Mouse (Mus musculus) activated CD4-positive, CD25-positive, alpha-beta regulatory T cell, adult 4 months (primary cell): ENCODE measurements around the gene Hoxa1. TPM values are rescaled to one million over a fixed set of nuclear protein-coding genes. Genes with fewer than 3 reads are reported as not detected.

Experiments used
- ATAC-seq: one replicate; pipeline ENCODE4 v1.8.0; 2017
- polyA plus RNA-seq, 2 experiments: library from polyadenylated mRNA; unstranded; fragments of 100-300 nt; shearing (Covaris generic); gene quantifications; one replicate each; pipeline ENCODE4 v1.2.1; 2017

The Hoxa1 gene
- polyA plus RNA-seq, 2 experiments from 2014 or later, result not detected

GRCm38 (mm10) chr6:52157466-52158275, 446 bp downstream of the Hoxa1 start:
- no peak for ATAC-seq

- ATAC-seq, result no peak
Observed at GRCm38 (mm10) chr6:52156551-52157200, 1.4 kb downstream of the Hoxa1 start.

DNA sequence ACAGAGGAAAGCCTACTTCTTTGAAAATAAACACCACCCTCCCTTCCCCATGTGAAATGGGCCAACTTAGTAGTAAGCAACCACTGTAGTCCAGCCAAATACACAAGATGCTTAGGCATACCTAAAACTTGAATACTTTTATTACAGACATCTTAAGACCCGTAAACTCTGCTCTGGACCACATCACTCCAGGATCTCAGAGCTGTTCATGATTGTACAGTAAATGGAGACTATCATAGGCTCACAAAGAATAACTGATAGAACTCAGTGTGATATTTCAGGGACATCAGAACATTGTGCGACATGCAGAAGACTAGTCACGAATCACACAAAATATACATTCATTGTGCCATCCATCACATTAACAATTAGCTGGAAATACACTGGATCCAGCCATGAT, 2.6 kb downstream of the Hoxa1 start:
- ATAC-seq, result no peak

DNA sequence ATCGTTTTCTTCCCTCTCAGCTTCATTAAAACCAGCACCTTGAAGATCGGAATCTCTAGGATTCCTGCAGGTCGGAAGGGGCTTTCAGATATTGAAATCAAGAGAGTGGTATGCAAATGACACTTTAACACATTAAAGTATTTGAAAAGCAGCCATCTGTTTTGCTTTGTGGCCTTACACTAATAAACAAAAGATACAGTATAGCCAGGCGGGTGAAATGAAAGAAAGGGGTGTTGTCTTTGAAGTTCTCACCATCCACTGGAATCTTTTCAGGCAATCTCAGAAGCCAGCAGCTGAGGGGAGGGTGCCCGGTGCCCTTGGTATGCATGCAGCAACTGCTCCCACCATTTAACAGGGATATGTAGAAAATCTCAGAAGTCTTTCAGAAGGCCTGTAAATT, 4.1 kb downstream of the Hoxa1 start:
- ATAC-seq, result no peak

- no peak for ATAC-seq
Observed at GRCm38 (mm10) chr6:52153270-52153669, 4.8 kb downstream of the Hoxa1 start.

DNA sequence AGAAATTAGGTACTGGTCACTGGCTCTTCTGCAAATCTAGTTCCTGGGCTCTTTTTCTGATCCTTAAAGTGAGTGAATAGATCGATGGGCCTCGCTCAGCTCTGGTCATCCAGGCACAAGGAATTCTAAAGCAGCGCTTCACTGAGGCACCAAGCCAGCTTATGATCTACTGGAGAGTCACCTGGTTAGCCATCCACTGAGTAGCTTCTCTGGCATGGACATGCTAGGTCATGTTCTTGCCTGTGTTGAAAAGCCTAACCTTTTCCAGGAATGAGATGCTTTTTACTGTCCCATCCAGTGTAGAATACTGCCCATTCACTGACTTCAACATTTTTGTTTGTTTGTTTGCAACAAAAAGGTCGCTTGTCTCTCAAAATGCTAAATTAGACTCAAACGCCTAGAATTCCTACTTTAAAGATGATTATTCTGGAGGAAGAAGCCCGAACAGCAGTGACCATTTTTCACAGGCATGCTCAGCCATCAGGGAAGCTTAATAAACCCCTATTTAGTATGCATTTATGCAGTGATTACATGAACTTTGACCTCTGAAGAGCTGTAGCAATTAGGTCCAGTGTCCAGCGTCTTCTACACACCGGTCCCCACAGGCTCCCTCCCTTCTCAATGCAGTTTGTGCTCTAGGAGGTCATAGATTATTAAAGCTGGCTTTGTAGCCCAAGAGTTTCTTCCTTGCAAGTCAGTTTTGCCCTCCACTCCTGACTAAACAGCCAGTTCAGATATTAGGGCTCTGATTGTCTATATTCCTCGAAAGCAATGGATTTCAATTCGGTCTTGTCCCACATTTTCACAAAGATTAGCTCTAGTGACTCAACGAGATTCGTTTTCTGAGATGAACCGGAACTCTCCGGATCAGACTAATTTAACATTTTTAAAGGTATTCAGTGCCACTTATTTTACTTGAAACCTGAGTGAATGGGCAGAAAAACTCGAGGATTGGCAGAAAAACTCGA, 5.6 kb downstream of the Hoxa1 start:
- no peak for ATAC-seq

DNA sequence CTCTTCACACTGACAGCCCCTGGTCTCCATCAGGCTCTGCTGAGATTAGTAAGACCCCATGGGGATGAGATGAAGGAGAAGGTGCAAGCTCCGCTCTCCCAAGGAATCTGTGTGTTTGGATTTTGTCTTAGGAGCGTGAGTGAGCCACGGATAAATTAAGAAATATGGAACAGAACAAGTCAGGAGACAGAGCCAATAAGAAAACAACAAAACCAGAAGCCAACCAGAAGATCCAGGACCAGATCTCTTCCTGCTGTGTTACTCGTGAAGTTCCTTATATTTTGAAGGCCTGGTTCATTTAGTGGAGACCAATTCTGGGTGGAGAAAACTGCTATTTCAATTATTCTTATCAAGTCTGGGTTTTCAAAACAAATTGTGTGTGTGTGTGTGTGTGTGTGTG, 6.5 kb downstream of the Hoxa1 start:
- no peak for ATAC-seq

- ATAC-seq, result no peak
Observed at GRCm38 (mm10) chr6:52150401-52150966, 7.6 kb downstream of the Hoxa1 start.

GRCm38 (mm10) chr6:52139115-52139514, 19.0 kb downstream of the Hoxa1 start:
- ATAC-seq, result no peak

DNA sequence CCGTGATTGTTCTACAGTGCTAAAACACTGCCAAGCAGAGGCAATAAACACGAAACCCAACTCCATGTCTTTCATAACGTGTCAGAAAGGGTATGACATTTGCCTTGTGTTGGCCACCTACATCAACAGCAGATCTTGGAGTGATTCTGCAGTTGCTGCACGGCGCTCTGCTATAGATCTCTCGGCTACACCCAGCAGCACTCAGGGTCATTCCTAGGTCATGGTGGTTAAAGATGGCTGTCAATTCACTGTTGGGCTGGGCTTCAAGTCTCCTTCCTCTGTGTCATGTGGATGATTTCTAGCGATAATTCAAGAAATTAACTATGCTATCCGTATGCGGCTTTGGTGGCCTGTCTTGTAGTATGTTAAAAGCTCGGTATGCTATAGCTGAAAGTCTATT, 19.5 kb downstream of the Hoxa1 start:
- ATAC-seq, result no peak

- no peak for ATAC-seq
Observed at GRCm38 (mm10) chr6:52137841-52138535, 20.1 kb downstream of the Hoxa1 start.

DNA sequence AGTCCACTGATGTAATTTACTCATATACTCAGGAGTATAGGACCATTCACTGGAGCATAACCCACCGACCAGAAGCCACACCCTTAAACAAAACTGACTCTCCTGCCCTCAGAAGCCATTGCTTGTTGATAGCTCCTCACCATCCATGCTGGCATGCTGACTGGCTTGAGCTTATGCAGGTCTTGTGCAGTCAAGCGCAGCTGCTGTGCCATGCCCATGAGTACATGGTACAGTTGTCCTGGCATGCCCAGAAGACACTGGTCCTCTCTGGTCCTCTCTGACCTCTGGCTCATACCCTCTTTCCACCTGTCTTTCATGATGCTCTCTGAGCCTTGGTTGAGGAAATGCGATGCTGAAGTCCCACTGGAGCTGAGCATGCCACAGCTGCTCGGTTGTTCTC, 34.4 kb downstream of the Hoxa1 start:
- ATAC-seq, result no peak

- ATAC-seq, result no peak
Observed at GRCm38 (mm10) chr6:52121173-52121572, 36.9 kb downstream of the Hoxa1 start.

DNA sequence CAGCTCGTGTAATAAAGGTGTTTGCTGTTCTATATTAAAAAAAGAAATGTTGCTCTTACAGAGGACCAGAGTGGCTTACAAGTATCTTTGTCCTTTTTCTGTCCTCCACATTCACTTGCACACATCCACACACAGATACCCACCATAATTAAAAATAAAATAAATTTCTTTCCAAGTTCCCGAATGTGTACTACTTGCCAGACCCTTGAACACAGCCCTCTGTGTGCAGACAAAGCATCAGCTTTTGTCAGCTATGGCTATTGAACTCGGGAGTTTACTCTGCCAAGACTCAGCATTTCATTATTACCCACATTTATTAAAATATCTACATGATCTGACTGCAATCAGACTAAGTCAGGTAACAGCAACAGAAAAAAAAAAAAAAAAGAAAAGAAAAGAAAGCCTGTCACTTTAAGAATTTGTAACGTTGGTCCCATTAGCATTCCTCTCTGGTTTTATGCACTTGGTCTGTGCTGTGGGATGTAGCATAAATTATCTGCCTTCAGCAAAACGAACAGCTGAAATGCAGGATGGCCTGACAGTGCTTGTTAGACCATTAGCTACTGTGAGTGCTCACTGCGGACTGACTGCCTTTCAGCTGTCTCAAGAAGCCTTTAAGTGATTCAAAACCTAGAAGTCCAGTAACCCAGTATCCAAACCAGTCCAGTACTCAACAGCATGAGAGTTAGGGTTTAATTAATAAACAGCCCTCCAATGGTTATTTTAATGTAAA, 39.0 kb downstream of the Hoxa1 start:
- ATAC-seq, result no peak

DNA sequence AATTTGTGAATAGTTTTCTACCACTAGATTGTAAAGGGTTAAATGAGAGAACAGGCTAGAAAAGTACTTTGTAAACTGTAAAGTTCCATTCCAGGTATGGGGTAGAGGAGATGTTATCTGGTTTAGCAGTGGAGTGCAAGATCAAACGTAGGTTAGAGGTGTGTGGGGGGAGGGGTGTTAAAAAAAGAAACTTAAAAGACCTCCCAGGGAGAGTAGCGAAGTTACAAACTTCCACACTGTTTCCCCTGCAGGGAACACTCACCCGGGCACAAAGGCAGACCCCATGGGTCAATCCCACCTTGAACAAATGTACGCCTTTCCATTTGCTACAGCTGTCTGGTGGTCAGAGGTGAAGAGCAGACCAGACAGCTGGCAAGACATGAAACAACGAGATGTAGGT, 42.2 kb downstream of the Hoxa1 start:
- ATAC-seq, result no peak

GRCm38 (mm10) chr6:52111846-52112245, 46.3 kb downstream of the Hoxa1 start:
- ATAC-seq, result no peak

GRCm38 (mm10) chr6:52107400-52107799, 50.7 kb downstream of the Hoxa1 start:
- no peak for ATAC-seq

DNA sequence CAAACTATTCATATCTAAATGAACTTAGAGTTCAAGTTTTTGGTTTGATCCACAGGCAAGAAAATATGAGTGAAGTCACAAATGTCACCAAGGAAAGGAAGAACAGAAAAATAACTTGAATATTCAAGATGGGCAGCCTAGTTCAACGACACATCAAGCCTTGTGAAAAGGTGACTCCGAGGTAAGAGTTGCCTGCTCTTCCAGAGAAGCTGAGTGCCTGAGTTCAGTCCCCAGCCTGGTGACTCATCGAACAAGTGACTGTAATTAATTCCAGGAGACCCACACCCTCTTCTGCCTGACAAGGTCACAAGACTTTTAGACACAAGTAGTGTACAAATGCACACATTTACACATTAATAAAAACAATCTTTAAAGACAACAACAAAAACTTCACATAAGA, 51.4 kb downstream of the Hoxa1 start:
- ATAC-seq, result no peak

DNA sequence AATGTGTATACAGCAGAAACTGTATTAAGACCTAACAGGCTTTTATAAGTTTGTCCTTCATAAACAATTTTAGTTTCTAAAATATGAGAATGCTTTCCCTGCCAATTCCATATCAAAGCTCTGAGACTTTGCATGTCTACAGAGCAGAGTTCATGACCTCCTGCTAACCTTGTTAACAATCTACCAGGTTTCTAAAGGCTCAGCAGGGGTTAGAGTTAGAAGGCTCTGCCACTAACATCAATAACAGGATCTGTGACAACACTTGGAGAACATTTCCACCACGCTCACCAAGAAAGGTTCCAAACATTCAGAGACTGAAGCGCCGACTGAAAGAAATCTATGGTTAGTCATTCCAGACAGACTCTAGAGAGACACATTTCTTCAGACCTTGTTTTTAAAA, 51.9 kb downstream of the Hoxa1 start:
- no peak for ATAC-seq
